Mouse (Mus musculus) hindbrain, embryonic 13.5 days (tissue): ENCODE results near the gene Bspry. TPM values are rescaled to one million over a fixed set of nuclear protein-coding genes. Genes with fewer than 3 reads are reported as not detected.
A peak's percentile ranks its signal among the peaks of the same experiment; 100 is the strongest.

ENCODE experiments used
- ATAC-seq: fragments of 200-750 bp; cut with Nextera tagmentation; 2 replicates; pipeline ENCODE4 v1.8.0; 2017; ENCODE audit warnings: moderate TSS enrichment; ENCODE audit not compliant: low FRiP score
- H3K27ac ChIP-seq: fragments of 300-500 bp; sonication (generic); 2 replicates; pipeline ENCODE4 v1.5.1; 2015; ENCODE audit warnings: inconsistent platforms, mild to moderate bottlenecking, moderate library complexity
- H3K27me3 ChIP-seq: fragments of 300-500 bp; sonication (generic); 2 replicates; pipeline ENCODE4 v1.6.1; 2015; ENCODE audit warnings: mild to moderate bottlenecking, inconsistent platforms
- H3K36me3 ChIP-seq: fragments of 300-500 bp; sonication (generic); 2 replicates; pipeline ENCODE4 v1.6.1; 2015; ENCODE audit warnings: mild to moderate bottlenecking, inconsistent platforms
- H3K4me1 ChIP-seq: fragments of 300-500 bp; sonication (generic); replicated peaks from 2 replicates; pipeline ENCODE4 v1.6.1; 2015; ENCODE audit warnings: inconsistent platforms
- H3K4me2 ChIP-seq: fragments of 300-500 bp; sonication (generic); 2 replicates; pipeline ENCODE4 v1.6.1; 2015; ENCODE audit warnings: inconsistent platforms, mild to moderate bottlenecking, moderate library complexity
- H3K4me3 ChIP-seq: fragments of 300-500 bp; sonication (generic); 2 replicates; pipeline ENCODE4 v1.5.1; 2015; ENCODE audit warnings: mild to moderate bottlenecking, inconsistent platforms
- H3K9ac ChIP-seq: fragments of 300-500 bp; sonication (generic); 2 replicates; pipeline ENCODE4 v1.6.1; 2015; ENCODE audit warnings: mild to moderate bottlenecking, inconsistent platforms
- H3K9me3 ChIP-seq: fragments of 300-500 bp; sonication (generic); 2 replicates; pipeline ENCODE4 v1.6.1; 2016; ENCODE audit warnings: inconsistent platforms
- WGBS: fragments of 180-500 bp; shearing (Covaris S2); methylation state at CpG from one replicate; pipeline ENCODE4 v1.1.7; 2015; 5-methylcytosine and 5-hydroxymethylcytosine counted together
- polyA plus RNA-seq: library from polyadenylated mRNA; unstranded; fragments of >200 nt; fragmentation: Nextera tagmentation; extraction: Ambion mirVana; gene quantifications from 2 replicates; pipeline ENCODE4 v1.2.1, GENCODE M21; 2015

Gene Bspry
- polyA plus RNA-seq, 1 experiment from 2014 or later = 0.95 TPM

GRCm38 (mm10) chr4:62505991-62506390, 26.1 kb downstream of the Bspry start:
- Histone ChIP-seq H3K4me3 (no peak overlapping the region), H3K9me3 (no peaks in the 10 kb centered on the region), H3K27me3 (no peaks in the 10 kb centered on the region), H3K36me3 (peaks cover 36% of the 10 kb centered on the region), H3K27ac (no peak overlapping the region), H3K4me1 (peaks cover 10% of the 10 kb centered on the region), H3K4me2 (no peak overlapping the region), H3K9ac (no peak overlapping the region)
- no peak for ATAC-seq
- WGBS = 92% methylated on average over 3 of the region's 3 CpGs

GRCm38 (mm10) chr4:62506798-62507197, 26.9 kb downstream of the Bspry start:
- 70% methylated on average over 2 of the region's 2 CpGs for WGBS
- H3K9ac ChIP-seq = no peak overlapping the region
- H3K4me2 ChIP-seq = no peak overlapping the region
- peaks cover 4% of the 10 kb centered on the region; the same call in 1 of the 2 replicates for H3K4me1 ChIP-seq
- no peaks in the 10 kb centered on the region for H3K9me3 ChIP-seq
- peaks cover 44% of the 10 kb centered on the region for H3K36me3 ChIP-seq
- no peak overlapping the region for H3K27ac ChIP-seq
- H3K4me3 ChIP-seq = no peak overlapping the region
- no peak for ATAC-seq
- no peaks in the 10 kb centered on the region for H3K27me3 ChIP-seq

DNA sequence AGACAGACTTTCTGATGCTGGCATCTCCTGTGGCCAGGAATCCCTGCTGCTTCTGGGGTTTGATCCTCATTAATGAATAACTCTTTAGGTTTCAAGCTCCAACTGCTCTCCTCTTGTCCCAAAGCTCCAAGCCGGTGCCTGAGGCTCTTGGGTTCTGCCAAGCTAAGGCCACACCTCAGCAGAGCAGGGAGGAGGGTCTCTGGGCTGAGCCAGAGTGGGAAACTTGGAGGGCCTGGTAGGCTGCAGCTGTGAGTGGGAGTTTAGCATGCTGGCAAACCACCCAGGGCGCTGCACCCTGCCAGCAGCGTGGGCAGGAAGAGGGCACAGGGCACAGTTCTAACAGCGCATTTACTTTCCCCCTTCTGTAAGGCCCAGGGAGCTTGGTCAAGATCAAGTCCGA, 29.0 kb downstream of the Bspry start:
- ATAC-seq = no peak
- Histone ChIP-seq H3K9ac (no peak overlapping the region), H3K27ac (no peak overlapping the region), H3K27me3 (no peaks in the 10 kb centered on the region), H3K9me3 (no peaks in the 10 kb centered on the region), H3K36me3 (peaks cover 64% of the 10 kb centered on the region), H3K4me1 (no peaks in the 10 kb centered on the region), H3K4me3 (no peak overlapping the region), H3K4me2 (no peak overlapping the region)
- 90% methylated on average over 5 of the region's 5 CpGs for WGBS

DNA sequence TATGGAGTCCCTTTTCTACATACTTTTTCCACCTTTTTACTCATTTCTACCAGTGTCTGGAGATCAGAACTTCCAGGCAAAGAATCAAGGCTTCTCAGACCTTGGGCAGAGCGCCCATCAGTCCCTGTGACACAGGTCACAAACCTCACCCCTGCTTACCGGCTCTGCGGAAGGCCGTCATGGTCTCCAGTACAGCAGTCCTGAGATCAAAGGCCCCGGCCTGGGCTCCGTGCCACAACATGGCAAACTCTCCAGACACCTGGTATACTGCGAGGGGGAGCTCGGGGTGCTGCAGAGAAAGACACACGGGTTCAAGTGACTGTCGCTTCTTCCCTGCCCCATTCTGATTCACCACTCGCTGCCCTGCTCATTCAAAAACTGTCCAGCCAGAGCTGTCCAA, 30.1 kb downstream of the Bspry start:
- Histone ChIP-seq H3K27ac (no peak overlapping the region), H3K4me2 (no peak overlapping the region), H3K9ac (no peak overlapping the region), H3K4me3 (no peak overlapping the region), H3K9me3 (no peaks in the 10 kb centered on the region), H3K36me3 (peaks cover 67% of the 10 kb centered on the region), H3K4me1 (no peaks in the 10 kb centered on the region), H3K27me3 (no peaks in the 10 kb centered on the region)
- no peak for ATAC-seq
- 92% methylated on average over 11 of the region's 11 CpGs for WGBS

- no peak overlapping the region for H3K4me3 ChIP-seq
- WGBS = 46% methylated on average over 11 of the region's 11 CpGs
- 0 out of 2 replicates have a peak overlapping the region, but pooled peaks have one; percentile 2 for H3K9ac ChIP-seq
- peaks cover 25% of the 10 kb centered on the region for H3K4me1 ChIP-seq
- no peaks in the 10 kb centered on the region for H3K9me3 ChIP-seq
- no peaks in the 10 kb centered on the region for H3K27me3 ChIP-seq
- H3K4me2 ChIP-seq = no peak overlapping the region
- no peak for ATAC-seq
- no peak overlapping the region for H3K27ac ChIP-seq
- H3K36me3 ChIP-seq = peaks cover 50% of the 10 kb centered on the region
Measured at GRCm38 (mm10) chr4:62513998-62514506, 34.2 kb downstream of the Bspry start.

DNA sequence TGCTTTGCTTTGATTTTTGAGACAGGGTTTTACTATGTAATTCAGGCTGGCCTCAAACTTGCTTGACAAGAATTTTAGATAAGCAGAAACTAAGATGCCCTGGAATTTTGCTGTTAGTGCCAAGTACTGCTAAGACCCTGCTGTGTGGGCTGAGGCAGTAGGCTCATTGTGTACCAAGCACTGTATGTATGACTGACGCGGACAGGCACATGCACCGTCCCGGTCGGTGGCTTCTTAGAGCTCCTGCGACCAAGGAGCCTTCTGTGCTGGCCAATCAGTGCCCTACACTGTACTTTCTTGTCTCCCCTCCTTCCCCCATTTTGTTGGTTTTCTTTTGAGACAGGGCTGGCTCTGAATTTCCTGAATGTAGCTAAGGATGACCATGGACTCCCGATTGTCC, 35.1 kb downstream of the Bspry start:
- WGBS = 86% methylated on average over 7 of the region's 7 CpGs
- Histone ChIP-seq H3K36me3 (peaks cover 41% of the 10 kb centered on the region), H3K27ac (no peak overlapping the region), H3K9me3 (no peaks in the 10 kb centered on the region), H3K4me1 (peaks cover 28% of the 10 kb centered on the region), H3K4me2 (no peak overlapping the region), H3K27me3 (no peaks in the 10 kb centered on the region), H3K4me3 (no peak overlapping the region), H3K9ac (no peak overlapping the region)
- ATAC-seq = no peak

GRCm38 (mm10) chr4:62515490-62515889, 35.6 kb downstream of the Bspry start:
- Histone ChIP-seq H3K4me3 (no peak overlapping the region), H3K27ac (no peak overlapping the region), H3K9me3 (no peaks in the 10 kb centered on the region), H3K9ac (peak overlapping the region; percentile 39; the same call in 1 of the 2 replicates), H3K4me2 (no peak overlapping the region), H3K4me1 (peaks cover 29% of the 10 kb centered on the region), H3K27me3 (no peaks in the 10 kb centered on the region), H3K36me3 (peaks cover 36% of the 10 kb centered on the region)
- 85% methylated on average over 3 of the region's 3 CpGs for WGBS
- ATAC-seq = no peak

DNA sequence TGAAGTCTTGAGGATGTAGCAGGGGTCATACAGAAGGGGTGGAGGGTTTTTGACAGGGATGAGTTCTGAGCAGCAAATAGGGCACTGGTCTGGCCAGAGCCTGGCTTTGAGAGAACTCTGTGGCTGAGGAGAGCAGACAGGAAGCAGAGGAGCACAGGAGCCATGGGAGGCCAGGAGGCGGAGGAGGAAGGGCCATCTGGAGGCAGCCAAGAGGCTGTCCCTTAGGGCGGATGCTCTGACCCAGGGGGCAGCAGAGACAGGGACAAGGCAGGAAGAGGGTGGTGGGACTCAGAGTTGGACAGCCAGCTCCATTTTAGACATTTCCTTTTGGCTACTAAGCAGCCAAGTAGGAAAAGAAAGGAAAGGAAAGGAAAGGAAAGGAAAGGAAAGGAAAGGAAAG, 36.2 kb downstream of the Bspry start:
- Histone ChIP-seq H3K27ac (no peak overlapping the region), H3K4me3 (no peak overlapping the region), H3K4me1 (peaks cover 31% of the 10 kb centered on the region), H3K27me3 (no peaks in the 10 kb centered on the region), H3K4me2 (no peak overlapping the region), H3K9me3 (no peaks in the 10 kb centered on the region), H3K9ac (peak overlapping the region; percentile 39), H3K36me3 (peaks cover 30% of the 10 kb centered on the region)
- ATAC-seq = no peak
- 34% methylated on average over 2 of the region's 2 CpGs for WGBS

- Histone ChIP-seq H3K4me2 (no peak overlapping the region), H3K4me3 (no peak overlapping the region), H3K27me3 (no peaks in the 10 kb centered on the region), H3K9me3 (no peaks in the 10 kb centered on the region), H3K36me3 (peaks cover 25% of the 10 kb centered on the region), H3K27ac (peak overlapping the region; percentile 62), H3K4me1 (peaks cover 31% of the 10 kb centered on the region), H3K9ac (peak overlapping the region; percentile 39; the same call in 1 of the 2 replicates)
- ATAC-seq = no peak
- WGBS = 91% methylated on average over 1 of the region's 1 CpGs
Measured at GRCm38 (mm10) chr4:62516579-62516978, 36.7 kb downstream of the Bspry start.

DNA sequence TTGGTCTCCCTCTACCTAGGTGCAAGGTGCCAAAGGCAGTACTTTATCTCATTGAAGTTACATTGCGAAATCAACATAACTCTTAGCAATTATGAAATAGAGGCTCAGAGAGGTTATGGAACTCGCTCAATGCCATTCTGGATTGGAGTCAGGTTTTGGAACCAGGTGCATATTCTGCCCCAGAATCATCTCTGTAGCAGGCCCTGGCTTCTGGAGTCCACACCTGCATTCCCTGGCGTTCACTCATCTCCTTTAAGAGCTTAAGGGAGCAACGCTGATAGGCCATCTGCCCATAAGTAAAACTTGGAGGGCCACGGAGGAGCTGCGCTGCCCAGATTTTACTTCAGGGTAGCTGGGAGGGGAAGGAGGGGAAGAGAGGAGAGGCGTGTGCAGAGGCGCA, 37.2 kb downstream of the Bspry start:
- whole genome bisulfite sequencing = 94% methylated on average over 8 of the region's 8 CpGs
- Histone ChIP-seq H3K4me1 (peaks cover 31% of the 10 kb centered on the region), H3K27me3 (no peaks in the 10 kb centered on the region), H3K36me3 (peaks cover 20% of the 10 kb centered on the region), H3K27ac (no peak overlapping the region), H3K9me3 (no peaks in the 10 kb centered on the region), H3K4me2 (no peak overlapping the region), H3K9ac (peak overlapping the region; percentile 39; the same call in 1 of the 2 replicates), H3K4me3 (no peak overlapping the region)
- no peak for ATAC-seq

DNA sequence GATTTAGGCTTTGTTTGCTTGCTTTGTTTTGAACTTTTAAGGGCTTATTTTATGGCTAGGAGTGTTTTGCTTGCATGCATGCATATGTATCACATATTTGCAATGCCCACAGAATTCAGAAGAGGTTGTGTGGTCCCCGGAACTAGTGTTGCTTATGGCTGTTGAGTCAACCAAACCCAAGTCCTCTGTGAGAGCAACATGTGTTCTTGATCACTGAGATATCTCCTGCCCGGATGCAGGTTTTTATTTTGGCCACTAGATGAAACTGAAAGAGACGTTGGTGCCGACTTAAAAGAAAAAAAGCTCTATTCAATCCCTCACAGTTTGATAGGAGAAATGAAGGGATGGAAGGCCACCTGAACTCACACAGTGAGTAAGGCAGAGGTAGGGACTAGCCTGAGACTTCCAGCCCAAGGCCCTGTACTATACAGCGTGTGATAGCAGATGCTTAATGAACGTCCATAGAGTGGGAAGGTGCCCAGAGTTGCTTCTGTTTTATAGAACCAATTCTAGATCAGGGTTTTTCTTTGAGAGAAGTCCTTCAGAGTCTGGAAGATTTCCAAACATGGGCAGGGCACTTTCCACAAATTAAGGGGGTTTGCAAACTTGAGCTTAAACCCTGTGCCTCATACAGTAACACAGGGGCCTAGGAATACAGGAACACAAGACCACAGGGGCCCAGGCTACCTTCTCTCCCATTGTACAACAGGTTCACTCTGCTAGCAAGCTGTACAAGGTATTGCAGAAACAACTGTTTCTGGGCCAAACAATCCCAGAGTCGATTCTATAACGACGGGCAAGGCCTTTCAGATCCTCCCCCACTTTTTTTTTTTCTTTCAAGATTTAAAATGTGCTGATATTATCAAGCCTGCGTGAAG, 37.9 kb downstream of the Bspry start:
- 87% methylated on average over 10 of the region's 10 CpGs for WGBS
- Histone ChIP-seq H3K4me3 (no peak overlapping the region; the same call in 1 of the 2 replicates), H3K4me2 (no peak overlapping the region)

DNA sequence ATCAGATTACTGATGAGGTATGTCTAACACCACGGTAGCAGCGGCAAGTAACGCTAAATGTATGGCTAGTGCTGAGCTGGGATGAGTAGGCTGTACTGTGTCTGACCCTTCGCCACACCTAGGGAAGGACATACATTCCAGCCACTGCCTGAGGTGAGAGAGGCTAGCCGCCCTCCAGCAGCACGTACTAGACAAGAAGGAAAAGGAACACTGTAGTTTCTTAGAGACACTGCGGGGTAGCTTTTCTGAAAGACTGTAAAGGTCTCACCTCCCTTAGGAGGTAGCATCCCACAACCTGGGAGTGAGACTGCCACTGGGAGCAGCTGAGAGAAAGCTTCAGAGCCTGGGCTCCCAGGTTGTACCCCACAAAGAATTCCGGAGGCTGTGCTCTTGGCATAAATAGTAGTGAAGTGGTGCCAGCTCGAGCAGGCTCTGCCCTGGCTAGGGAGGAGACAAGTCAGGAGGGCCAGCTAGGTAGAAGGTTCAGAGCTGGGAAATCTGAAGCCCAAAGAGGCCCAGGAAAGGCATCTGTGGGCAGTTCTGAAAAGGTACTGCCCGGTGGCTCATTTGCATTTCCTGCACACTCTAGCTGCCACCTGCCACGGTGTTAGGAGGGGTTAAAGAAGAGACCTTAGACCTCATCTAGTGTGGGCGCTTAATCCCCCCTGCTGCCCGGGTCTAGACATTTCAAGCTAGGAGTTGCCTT, 38.7 kb downstream of the Bspry start:
- no peak; the same call in 1 of the 2 replicates for ATAC-seq
- peak overlapping the region; percentile 78 for H3K4me3 ChIP-seq
- peaks cover 31% of the 10 kb centered on the region for H3K4me1 ChIP-seq
- H3K36me3 ChIP-seq = peaks cover 5% of the 10 kb centered on the region
- H3K4me2 ChIP-seq = peak overlapping the region; percentile 64
- peak overlapping the region; percentile 86; the same call in 1 of the 2 replicates for H3K27ac ChIP-seq
- WGBS = 57% methylated on average over 13 of the region's 13 CpGs
- H3K9ac ChIP-seq = peak overlapping the region; percentile 87
- H3K9me3 ChIP-seq = no peaks in the 10 kb centered on the region
- no peaks in the 10 kb centered on the region for H3K27me3 ChIP-seq

More for the DNA sequence above, 37.9 kb downstream of the Bspry start:
- peaks cover 13% of the 10 kb centered on the region for H3K36me3 ChIP-seq
- no peaks in the 10 kb centered on the region for H3K9me3 ChIP-seq
- no peak overlapping the region for H3K9ac ChIP-seq
- peaks cover 31% of the 10 kb centered on the region for H3K4me1 ChIP-seq
- no peaks in the 10 kb centered on the region for H3K27me3 ChIP-seq
- no peak overlapping the region for H3K27ac ChIP-seq
- ATAC-seq = no peak
